Mouse (Mus musculus) central nervous system, embryonic 18 days (tissue): ENCODE data around the gene Rhobtb1. TPM values are rescaled to one million over a fixed set of nuclear protein-coding genes. Genes with fewer than 3 reads are reported as not detected.

Experiments
- polyA plus RNA-seq: library from polyadenylated mRNA; depleted of rRNA; stranded (reverse); fragments of >200 nt; gene quantifications from 2 replicates; pipeline ENCODE4 v1.2.3, GENCODE M21; 2012; rRNA removed

The Rhobtb1 gene
- 8.2 and 8.5 TPM in 2 replicates for polyA plus RNA-seq

GRCm38 (mm10) chr10:69151045-69151444 lies at the start of gene Rhobtb1:
Gene Rhobtb1 (plus strand): TSS chr10:69151434.

GRCm38 (mm10) chr10:69212542-69213440 lies 61.6 kb downstream of the Rhobtb1 start, which contains the start of gene A930033H14Rik:
Gene A930033H14Rik (minus strand): TSS chr10:69213098.

Other genes with a start within 250 kb of the Rhobtb1 start
- gene A930033H14Rik, start 61.7 kb downstream of the Rhobtb1 start, polyA plus RNA-seq, result 2.0 and 2.3 TPM in 2 replicates
- gene Cdk1, start 201.5 kb downstream of the Rhobtb1 start, polyA plus RNA-seq, result 61.2 and 71.8 TPM in 2 replicates
- 125 and 136 TPM in 2 replicates for gene Ank3, start 247.3 kb downstream of the Rhobtb1 start, polyA plus RNA-seq